Mouse (Mus musculus) kidney, adult 11 months (tissue): ENCODE measurements at regions not wholly inside any gene's neighbourhood (a gene's known extent, or its start where the extent isn't known, plus 50 kb on each side); places are given as distances from the start of the nearest gene placed in this dataset.
"Not testable (repeated sequence)": the region's sequence is repeated elsewhere in the genome, so short reads cannot be mapped to it uniquely, and the experiment has no call there.

Experiments
- DNase-seq: peaks from one replicate; pipeline ENCODE4 v3.0.0; 2022

- DNase-seq = not testable (repeated sequence)
These were observed 78.5 kb downstream of the 1700010I14Rik start for GRCm38 (mm10) chr17:9066633-9067032.

- no peak for DNase-seq
These were observed 80.9 kb downstream of the 1700010I14Rik start for GRCm38 (mm10) chr17:9068859-9069602.

GRCm38 (mm10) chr17:9083629-9084028 lies 95.5 kb downstream of the 1700010I14Rik start:
- DNase-seq = no peak

GRCm38 (mm10) chr17:9127866-9128265 lies 139.7 kb downstream of the 1700010I14Rik start:
- no peak for DNase-seq

- no peak for DNase-seq
These were observed 157.6 kb downstream of the 1700010I14Rik start for GRCm38 (mm10) chr17:9145605-9146223.

- DNase-seq = no peak
These were observed 162.5 kb downstream of the 1700010I14Rik start for GRCm38 (mm10) chr17:9150654-9151053.

- DNase-seq = no peak
These were observed 174.0 kb downstream of the 1700010I14Rik start for GRCm38 (mm10) chr17:9162148-9162547.

GRCm38 (mm10) chr17:9162676-9163075 lies 174.5 kb downstream of the 1700010I14Rik start:
- DNase-seq = no peak

- DNase-seq = no peak
These were observed 175.2 kb downstream of the 1700010I14Rik start for GRCm38 (mm10) chr17:9163285-9163684.

- no peak for DNase-seq
These were observed 176.4 kb downstream of the 1700010I14Rik start for GRCm38 (mm10) chr17:9164501-9164900.

GRCm38 (mm10) chr17:9167161-9167560 lies 179.0 kb downstream of the 1700010I14Rik start:
- DNase-seq = peak; percentile 10

GRCm38 (mm10) chr17:9167571-9168201 lies 179.6 kb downstream of the 1700010I14Rik start:
- DNase-seq = no peak

GRCm38 (mm10) chr17:9168411-9168810 lies 180.3 kb downstream of the 1700010I14Rik start:
- DNase-seq = peak; percentile 20

- peak; percentile 8 for DNase-seq
These were observed 181.2 kb downstream of the 1700010I14Rik start for GRCm38 (mm10) chr17:9169371-9169770.

- DNase-seq = no peak
These were observed 209.0 kb downstream of the 1700010I14Rik start for GRCm38 (mm10) chr17:9197160-9197559.

GRCm38 (mm10) chr17:9200386-9200785 lies 212.3 kb downstream of the 1700010I14Rik start:
- DNase-seq = no peak

GRCm38 (mm10) chr17:9202496-9202895 lies 214.4 kb downstream of the 1700010I14Rik start:
- no peak for DNase-seq

GRCm38 (mm10) chr17:9210626-9211025 lies 211.2 kb upstream of the Gm17728 start:
- DNase-seq = no peak

- no peak for DNase-seq
These were observed 198.8 kb upstream of the Gm17728 start for GRCm38 (mm10) chr17:9223097-9223496.

- DNase-seq = no peak
These were observed 193.8 kb upstream of the Gm17728 start for GRCm38 (mm10) chr17:9227872-9228575.

- DNase-seq = no peak
These were observed 186.7 kb upstream of the Gm17728 start for GRCm38 (mm10) chr17:9235141-9235571.

- DNase-seq = no peak
These were observed 163.2 kb upstream of the Gm17728 start for GRCm38 (mm10) chr17:9258646-9259170.

GRCm38 (mm10) chr17:9268776-9269175 lies 153.1 kb upstream of the Gm17728 start:
- no peak for DNase-seq
